Mouse (Mus musculus) lung, embryonic 16.5 days (tissue): Measurements from ENCODE around the gene Mrm3. TPM values are rescaled to one million over a fixed set of nuclear protein-coding genes. Genes with fewer than 3 reads are reported as not detected.
A peak's percentile ranks its signal among the peaks of the same experiment; 100 is the strongest.

Experiments used
- ATAC-seq: fragments of 200-750 bp; cut with Nextera tagmentation; 2 replicates; pipeline ENCODE4 v1.8.0; 2017; ENCODE audit warnings: low read depth, mild to moderate bottlenecking, moderate library complexity
- H3K27ac ChIP-seq: fragments of 300-500 bp; sonication (generic); 2 replicates; pipeline ENCODE4 v1.5.1; 2014; ENCODE audit warnings: mild to moderate bottlenecking, control low read depth, low read length
- H3K27me3 ChIP-seq: fragments of 300-500 bp; sonication (generic); 2 replicates; pipeline ENCODE4 v1.6.1; 2014; ENCODE audit warnings: low read depth, low read length, mixed read lengths; ENCODE audit not compliant: control insufficient read depth, insufficient read depth
- H3K36me3 ChIP-seq: fragments of 300-500 bp; sonication (generic); 2 replicates; pipeline ENCODE4 v1.6.1; 2014; ENCODE audit warnings: low read length; ENCODE audit not compliant: control insufficient read depth, insufficient read depth
- H3K4me1 ChIP-seq: fragments of 300-500 bp; sonication (generic); replicated peaks from 2 replicates; pipeline ENCODE4 v1.6.1; 2014; ENCODE audit warnings: low read length, mixed read lengths; ENCODE audit not compliant: control insufficient read depth, insufficient read depth
- H3K4me2 ChIP-seq: fragments of 300-500 bp; sonication (generic); 2 replicates; pipeline ENCODE4 v1.6.1; 2014; ENCODE audit warnings: low read depth, low read length, control low read depth
- H3K4me3 ChIP-seq: fragments of 300-500 bp; sonication (generic); 2 replicates; pipeline ENCODE4 v1.5.1; 2014; ENCODE audit warnings: mild to moderate bottlenecking, low read length, control low read depth
- H3K9ac ChIP-seq: fragments of 300-500 bp; sonication (generic); 2 replicates; pipeline ENCODE4 v1.6.1; 2014; ENCODE audit warnings: low read length, control low read depth
- H3K9me3 ChIP-seq: fragments of 300-500 bp; sonication (generic); 2 replicates; pipeline ENCODE4 v1.6.1; 2016; ENCODE audit warnings: low read length; ENCODE audit not compliant: control insufficient read depth
- WGBS: fragments of 180-500 bp; shearing (Covaris S2); extraction: QIAGEN DNeasy Blood & Tissue Kit; methylation state at CpG from one replicate; pipeline ENCODE4 v1.1.7; 2014; 5-methylcytosine and 5-hydroxymethylcytosine counted together
- polyA plus RNA-seq: library from polyadenylated mRNA; unstranded; fragments of >200 nt; fragmentation: Nextera tagmentation; extraction: Ambion mirVana; gene quantifications from 2 replicates; pipeline ENCODE4 v1.2.1, GENCODE M21; 2015

Mrm3 gene
- polyA plus RNA-seq, 1 experiment from 2014 or later = 18.6 TPM

- no peaks in the 10 kb centered on the region for H3K36me3 ChIP-seq
- no peaks in the 10 kb centered on the region for H3K27me3 ChIP-seq
- H3K4me2 ChIP-seq = peak overlapping the region; percentile 34
- H3K4me1 ChIP-seq = peaks cover 33% of the 10 kb centered on the region
- peak; percentile 44 for ATAC-seq
- H3K4me3 ChIP-seq = peak overlapping the region; percentile 3; the same call in 1 of the 2 replicates
- WGBS = 56% methylated on average over 6 of the region's 6 CpGs
- H3K27ac ChIP-seq = peak overlapping the region; percentile 89
- H3K9ac ChIP-seq = no peak overlapping the region
- H3K9me3 ChIP-seq = no peaks in the 10 kb centered on the region
Measured at GRCm38 (mm10) chr11:76292831-76293230, 49.3 kb downstream of the Mrm3 start.

DNA sequence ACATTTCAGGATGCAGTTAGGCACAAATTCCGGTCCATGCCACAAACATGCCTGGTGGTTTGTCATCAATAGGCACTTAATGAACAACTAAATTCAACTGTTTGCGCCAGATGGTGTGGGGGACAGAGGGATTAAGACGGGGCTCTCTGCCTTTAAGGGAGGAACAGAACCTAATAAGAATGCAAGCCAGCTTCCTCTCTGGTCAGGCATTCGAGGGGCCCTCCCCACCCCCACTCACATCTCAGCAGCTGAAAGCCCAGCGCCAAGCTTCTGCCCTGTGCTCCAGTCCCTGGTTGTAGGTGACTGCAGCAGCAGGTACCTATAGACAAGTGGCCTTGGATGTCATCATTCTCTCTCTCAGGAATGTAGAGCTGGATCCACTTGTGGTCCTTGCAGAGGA, 50.6 kb downstream of the Mrm3 start:
- 62% methylated on average over 5 of the region's 5 CpGs for WGBS
- H3K36me3 ChIP-seq = no peaks in the 10 kb centered on the region
- no peak overlapping the region for H3K4me2 ChIP-seq
- H3K4me3 ChIP-seq = no peak overlapping the region
- H3K9ac ChIP-seq = no peak overlapping the region
- 0 out of 2 replicates have a peak overlapping the region, but pooled peaks have one; percentile 40 for H3K27ac ChIP-seq
- ATAC-seq = no peak
- H3K4me1 ChIP-seq = peaks cover 38% of the 10 kb centered on the region
- no peaks in the 10 kb centered on the region for H3K9me3 ChIP-seq
- H3K27me3 ChIP-seq = no peaks in the 10 kb centered on the region

DNA sequence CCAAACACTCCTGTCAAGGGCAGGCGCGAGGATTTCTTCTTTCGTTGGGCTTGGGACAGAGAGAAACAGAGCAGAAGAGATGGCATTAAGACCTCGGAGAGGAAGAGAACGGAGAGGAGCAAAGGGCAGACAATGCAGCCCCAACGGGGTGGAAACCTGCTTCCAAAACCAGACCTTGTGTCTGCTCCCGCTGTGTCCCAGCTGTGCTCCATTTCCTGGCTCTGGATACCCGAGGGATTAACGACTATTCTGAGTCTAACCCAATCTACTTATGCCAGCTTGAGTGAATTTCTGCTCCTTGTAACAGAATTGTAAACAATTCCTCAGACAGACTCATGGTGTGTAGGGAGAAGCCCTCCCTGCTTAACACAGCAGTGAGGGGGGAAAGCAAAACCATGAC, 51.3 kb downstream of the Mrm3 start:
- Histone ChIP-seq H3K36me3 (no peaks in the 10 kb centered on the region), H3K27ac (peak overlapping the region; percentile 7; the same call in 1 of the 2 replicates), H3K9ac (0 out of 2 replicates have a peak overlapping the region, but pooled peaks have one; percentile 8), H3K4me3 (no peak overlapping the region), H3K4me2 (no peak overlapping the region), H3K9me3 (no peaks in the 10 kb centered on the region), H3K4me1 (peaks cover 41% of the 10 kb centered on the region), H3K27me3 (no peaks in the 10 kb centered on the region)
- no peak for ATAC-seq
- 25% methylated on average over 9 of the region's 9 CpGs for WGBS

DNA sequence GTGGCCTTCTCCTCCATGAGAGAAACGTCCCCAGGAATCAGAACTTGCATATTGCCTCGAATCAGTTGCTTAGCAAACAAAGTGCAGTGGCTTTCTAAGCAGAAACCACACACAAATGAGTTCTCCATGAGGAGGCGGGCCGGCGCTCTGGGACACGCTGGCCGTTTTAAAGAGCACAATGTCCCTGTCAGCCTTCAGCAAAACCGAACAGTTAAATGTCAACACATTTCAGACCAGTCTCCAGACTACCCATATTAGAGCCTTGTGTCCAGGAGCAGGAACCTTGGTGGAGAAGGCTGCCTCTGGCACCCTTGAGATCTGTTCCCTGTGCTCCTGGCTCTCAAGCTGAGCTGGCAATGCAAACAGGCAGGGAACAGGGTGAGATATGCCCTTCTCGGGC, 53.7 kb downstream of the Mrm3 start:
- ATAC-seq = no peak
- H3K4me1 ChIP-seq = peaks cover 38% of the 10 kb centered on the region
- no peak overlapping the region for H3K27ac ChIP-seq

DNA sequence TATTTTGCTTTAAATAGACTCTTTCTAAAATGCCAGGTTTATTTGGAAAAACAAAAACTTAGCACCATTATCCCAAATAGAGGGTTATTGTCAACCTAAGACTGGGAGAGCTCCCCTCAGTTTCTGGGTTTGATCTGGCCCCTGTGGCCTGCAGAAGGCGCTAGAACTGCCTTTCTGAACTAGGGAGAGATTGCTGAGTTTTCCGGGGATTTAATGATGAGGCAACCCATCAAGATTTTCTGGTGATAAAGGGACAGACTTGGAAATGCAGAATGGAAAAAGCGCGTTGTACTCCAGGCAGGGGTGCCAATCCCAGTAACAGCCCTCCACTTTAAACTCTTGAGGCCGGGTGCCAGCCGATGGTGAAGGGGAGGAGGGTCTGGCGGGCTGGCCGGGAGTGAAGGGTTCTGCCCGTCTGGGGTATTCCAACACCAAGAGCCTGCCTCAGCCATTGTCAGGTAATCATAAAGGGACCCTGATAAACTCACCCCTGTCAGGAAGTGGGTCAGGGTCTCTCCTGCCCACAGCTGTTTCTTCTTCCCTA, 55.0 kb downstream of the Mrm3 start:
- Histone ChIP-seq H3K36me3 (no peaks in the 10 kb centered on the region), H3K27me3 (no peaks in the 10 kb centered on the region), H3K4me2 (no peak overlapping the region), H3K4me1 (peaks cover 28% of the 10 kb centered on the region), H3K9me3 (no peaks in the 10 kb centered on the region), H3K27ac (no peak overlapping the region), H3K4me3 (no peak overlapping the region), H3K9ac (no peak overlapping the region)
- peak; percentile 46; the same call in 1 of the 2 replicates for ATAC-seq
- WGBS = 43% methylated on average over 9 of the region's 9 CpGs

More for the DNA sequence above, 53.7 kb downstream of the Mrm3 start:
- Histone ChIP-seq H3K27me3 (no peaks in the 10 kb centered on the region), H3K36me3 (no peaks in the 10 kb centered on the region), H3K4me3 (no peak overlapping the region), H3K4me2 (no peak overlapping the region), H3K9me3 (no peaks in the 10 kb centered on the region), H3K9ac (no peak overlapping the region)
- 69% methylated on average over 9 of the region's 9 CpGs for WGBS

Other genes with a start within 250 kb of the Mrm3 start
- 10.8 and 11.8 TPM in 2 replicates for gene 1700016K19Rik, start 243.8 kb upstream of the Mrm3 start, polyA plus RNA-seq
- 41.7 and 42.8 TPM in 2 replicates for gene Rflnb, start 215.9 kb upstream of the Mrm3 start, polyA plus RNA-seq
- 36.9 and 39.0 TPM in 2 replicates for gene Vps53, start 64.1 kb upstream of the Mrm3 start, polyA plus RNA-seq
- gene Fam57a, start 64.0 kb upstream of the Mrm3 start, polyA plus RNA-seq = 36.9 and 38.8 TPM in 2 replicates
- 0.48 and 1.5 TPM in 2 replicates for gene Dbil5, start 26.1 kb upstream of the Mrm3 start, polyA plus RNA-seq
- 30.5 and 30.9 TPM in 2 replicates for gene Gemin4, start 26.1 kb upstream of the Mrm3 start, polyA plus RNA-seq
- gene Glod4, start within 50 bp of the Mrm3 start, polyA plus RNA-seq = 122 and 126 TPM in 2 replicates
- 18.7 and 19.4 TPM in 2 replicates for gene Nxn, start 155.4 kb downstream of the Mrm3 start, polyA plus RNA-seq
- gene Timm22, start 163.2 kb downstream of the Mrm3 start, polyA plus RNA-seq = 97.3 and 98.8 TPM in 2 replicates